Mouse (Mus musculus) CH12.LX (cell line): ENCODE measurements at regions not wholly inside any gene's neighbourhood (a gene's known extent, or its start where the extent isn't known, plus 50 kb on each side); places are given as distances from the start of the nearest gene placed in this dataset.

Experiments
- DNase-seq: peaks from one replicate; pipeline ENCODE4 v3.0.0-alpha.2; 2013; ENCODE audit errors: extremely low read depth
- H3K27ac ChIP-seq: 2 replicates; pipeline ENCODE4 v1.5.1; 2012; ENCODE audit warnings: low read depth, mild to moderate bottlenecking, control low read depth, moderate library complexity; ENCODE audit not compliant: insufficient read depth
- H3K27me3 ChIP-seq: replicated peaks from 2 replicates; pipeline ENCODE3; 2012; ENCODE audit warnings: inconsistent platforms
- H3K36me3 ChIP-seq, 2 experiments: replicated peaks in 1 of 2; 2 replicates each; pipeline versions ENCODE3 to v1.6.1; 2012; ENCODE audit warnings: inconsistent platforms in 1 of 2, low read length in 1 of 2, mild to moderate bottlenecking in 1 of 2, mixed read lengths in 1 of 2, moderate library complexity in 1 of 2; ENCODE audit not compliant: control insufficient read depth in 1 of 2, insufficient read depth in 1 of 2
- H3K4me1 ChIP-seq, 2 experiments: 2 replicates each; pipeline ENCODE4 v1.6.1; 2012; ENCODE audit warnings: inconsistent platforms in 1 of 2, moderate library complexity in 1 of 2; ENCODE audit not compliant: insufficient read depth in 2 of 2, control insufficient read depth in 1 of 2
- H3K4me2 ChIP-seq: 2 replicates; pipeline ENCODE4 v1.6.1; 2012; ENCODE audit warnings: low read depth, mild to moderate bottlenecking, control low read depth; ENCODE audit not compliant: poor library complexity, insufficient read depth, severe bottlenecking
- H3K4me3 ChIP-seq, 3 experiments: fragments of 150-350 bp in 1 of 3; sonication (generic) in 1 of 3; replicated peaks in 1 of 3; 2 replicates each; pipeline versions ENCODE3 to v1.5.1; 2011 to 2012; ENCODE audit warnings: low read depth in 2 of 3, low read length in 2 of 3, mild to moderate bottlenecking in 2 of 3, moderate library complexity in 2 of 3, control low read depth in 1 of 3, improper control_type of control experiment in 1 of 3, inconsistent platforms in 1 of 3, mixed read lengths in 1 of 3; ENCODE audit not compliant: poor library complexity in 1 of 3
- H3K79me2 ChIP-seq: replicated peaks from 2 replicates; pipeline ENCODE4 v1.6.1; 2012; ENCODE audit warnings: mild to moderate bottlenecking, moderate library complexity; ENCODE audit not compliant: control insufficient read depth, poor library complexity, insufficient read depth, severe bottlenecking; ENCODE audit errors: extremely low read depth
- H3K9ac ChIP-seq: 2 replicates; pipeline ENCODE4 v1.6.1; 2012; ENCODE audit warnings: low read depth, mild to moderate bottlenecking, control low read depth, moderate library complexity; ENCODE audit not compliant: insufficient read depth
- H3K9me3 ChIP-seq: replicated peaks from 2 replicates; pipeline ENCODE3; 2012; ENCODE audit warnings: low read length, inconsistent platforms, mixed read lengths
- BHLHE40 ChIP-seq: IDR thresholded peaks from 2 replicates; pipeline ENCODE4 v1.6.1; 2011; ENCODE audit warnings: mild to moderate bottlenecking, low read depth, low read length, improper control_type of control experiment
- CHD1 ChIP-seq: IDR thresholded peaks from 2 replicates; pipeline ENCODE4 v1.6.1; 2012; ENCODE audit warnings: low read depth, low read length, improper control_type of control experiment, inconsistent platforms
- CHD2 ChIP-seq: IDR thresholded peaks from 2 replicates; pipeline ENCODE4 v1.6.1; 2011; ENCODE audit warnings: low read length, improper control_type of control experiment
- CTCF ChIP-seq, 2 experiments: IDR thresholded peaks in 1 of 2; conservative IDR thresholded peaks in 1 of 2; 2 replicates each; pipeline ENCODE4 v1.5.1; 2011 to 2012; ENCODE audit warnings: low read depth in 2 of 2, low read length in 2 of 2, improper control_type of control experiment in 1 of 2, inconsistent platforms in 1 of 2, mild to moderate bottlenecking in 1 of 2, moderate library complexity in 1 of 2
- ELF1 ChIP-seq: IDR thresholded peaks from 2 replicates; pipeline ENCODE4 v1.6.1; 2014; ENCODE audit warnings: low read depth, mild to moderate bottlenecking, inconsistent platforms, low read length, improper control_type of control experiment
- EP300 ChIP-seq: IDR thresholded peaks from 2 replicates; pipeline ENCODE4 v1.6.1; 2011; ENCODE audit warnings: low read length, improper control_type of control experiment
- ETS1 ChIP-seq: conservative IDR thresholded peaks from 2 replicates; pipeline ENCODE4 v1.6.1; 2012; ENCODE audit warnings: low read depth, mild to moderate bottlenecking, inconsistent platforms, low read length, improper control_type of control experiment, moderate library complexity
- GABPA ChIP-seq: IDR thresholded peaks from 2 replicates; pipeline ENCODE4 v1.6.1; 2012; ENCODE audit warnings: low read depth, low read length, improper control_type of control experiment, inconsistent platforms; ENCODE audit not compliant: insufficient replicate concordance
- HCFC1 ChIP-seq: IDR thresholded peaks from 2 replicates; pipeline ENCODE4 v1.6.1; 2012; ENCODE audit warnings: low read depth, mild to moderate bottlenecking, inconsistent platforms, low read length, improper control_type of control experiment
- IRF4 ChIP-seq: IDR thresholded peaks from 2 replicates; pipeline ENCODE4 v1.6.1; 2014; ENCODE audit warnings: low read depth, mild to moderate bottlenecking, inconsistent platforms, low read length, improper control_type of control experiment
- JUN ChIP-seq: IDR thresholded peaks from 2 replicates; pipeline ENCODE4 v1.6.1; 2011; ENCODE audit warnings: low read depth, mild to moderate bottlenecking, low read length, improper control_type of control experiment, moderate library complexity; ENCODE audit not compliant: insufficient read depth
- JUND ChIP-seq: conservative IDR thresholded peaks from 2 replicates; pipeline ENCODE4 v1.6.1; 2011; ENCODE audit warnings: low read depth, low read length, improper control_type of control experiment
- KAT2A ChIP-seq: IDR thresholded peaks from 2 replicates; pipeline ENCODE4 v1.6.1; 2012; ENCODE audit warnings: low read length, improper control_type of control experiment, inconsistent platforms; ENCODE audit not compliant: insufficient replicate concordance
- MAFK ChIP-seq: IDR thresholded peaks from 2 replicates; pipeline ENCODE4 v1.6.1; 2011; ENCODE audit warnings: low read length, improper control_type of control experiment; ENCODE audit not compliant: insufficient replicate concordance
- MAX ChIP-seq: IDR thresholded peaks from 2 replicates; pipeline ENCODE4 v1.6.1; 2011; ENCODE audit warnings: low read length, improper control_type of control experiment
- MAZ ChIP-seq: IDR thresholded peaks from 2 replicates; pipeline ENCODE4 v1.6.1; 2012; ENCODE audit warnings: low read depth, mild to moderate bottlenecking, inconsistent platforms, low read length, improper control_type of control experiment, moderate library complexity
- MEF2A ChIP-seq: IDR thresholded peaks from 2 replicates; pipeline ENCODE4 v1.6.1; 2014; ENCODE audit warnings: low read depth, mild to moderate bottlenecking, inconsistent platforms, low read length, improper control_type of control experiment, borderline replicate concordance
- MYC ChIP-seq: IDR thresholded peaks from 2 replicates; pipeline ENCODE4 v1.6.1; 2011; ENCODE audit warnings: low read depth, mild to moderate bottlenecking, improper control_type of control experiment, low read length
- NELFE ChIP-seq: IDR thresholded peaks from 2 replicates; pipeline ENCODE4 v1.6.1; 2011; ENCODE audit warnings: low read depth, low read length, improper control_type of control experiment
- PAX5 ChIP-seq: IDR thresholded peaks from 2 replicates; pipeline ENCODE4 v1.6.1; 2012; ENCODE audit warnings: low read length, inconsistent platforms, mixed read lengths
- POLR2A ChIP-seq: IDR thresholded peaks from 2 replicates; pipeline ENCODE4 v1.6.1; 2011; ENCODE audit warnings: low read depth, mild to moderate bottlenecking, improper control_type of control experiment, low read length
- POLR2AphosphoS2 ChIP-seq: IDR thresholded peaks from 2 replicates; pipeline ENCODE4 v1.6.1; 2011; ENCODE audit warnings: low read depth, low read length, improper control_type of control experiment
- RAD21 ChIP-seq: IDR thresholded peaks from 2 replicates; pipeline ENCODE4 v1.6.1; 2011; ENCODE audit warnings: low read depth, mild to moderate bottlenecking, low read length, improper control_type of control experiment, moderate library complexity
- SIN3A ChIP-seq: IDR thresholded peaks from 2 replicates; pipeline ENCODE4 v1.6.1; 2012; ENCODE audit warnings: low read length, improper control_type of control experiment, inconsistent platforms
- SMC3 ChIP-seq: IDR thresholded peaks from 2 replicates; pipeline ENCODE4 v1.6.1; 2011; ENCODE audit warnings: low read depth, low read length, improper control_type of control experiment
- TBP ChIP-seq: conservative IDR thresholded peaks from 2 replicates; pipeline ENCODE4 v1.6.1; 2011; ENCODE audit warnings: low read depth, low read length, improper control_type of control experiment
- TCF12 ChIP-seq: IDR thresholded peaks from 2 replicates; pipeline ENCODE4 v1.6.1; 2014; ENCODE audit warnings: low read depth, mild to moderate bottlenecking, inconsistent platforms, low read length, improper control_type of control experiment
- UBTF ChIP-seq: IDR thresholded peaks from 2 replicates; pipeline ENCODE4 v1.6.1; 2012; ENCODE audit warnings: low read depth, mild to moderate bottlenecking, inconsistent platforms, low read length, improper control_type of control experiment, moderate library complexity
- USF1 ChIP-seq: IDR thresholded peaks from 2 replicates; pipeline ENCODE4 v1.6.1; 2014; ENCODE audit warnings: low read depth, mild to moderate bottlenecking, inconsistent platforms, low read length, improper control_type of control experiment
- USF2 ChIP-seq: conservative IDR thresholded peaks from 2 replicates; pipeline ENCODE4 v1.6.1; 2011; ENCODE audit warnings: low read depth, low read length, improper control_type of control experiment
- ZC3H11A ChIP-seq: IDR thresholded peaks from 2 replicates; pipeline ENCODE4 v1.6.1; 2012; ENCODE audit warnings: low read depth, mild to moderate bottlenecking, inconsistent platforms, low read length, improper control_type of control experiment
- ZKSCAN1 ChIP-seq: IDR thresholded peaks from 2 replicates; pipeline ENCODE4 v1.6.1; 2012; ENCODE audit warnings: low read depth, inconsistent platforms, low read length, improper control_type of control experiment, borderline replicate concordance
- ZNF384 ChIP-seq: IDR thresholded peaks from 2 replicates; pipeline ENCODE4 v1.6.1; 2012; ENCODE audit warnings: low read depth, low read length, improper control_type of control experiment, inconsistent platforms
- dilution Hi-C: fragments of 300-500 bp; cut with MboI; formaldehyde crosslinking; loops from 2 replicates; pipeline ENCODE4 v1.14.3; 2020; ENCODE audit warnings: low sequenced_read_pairs; ENCODE audit not compliant: extremely low pct_unique_long_range_greater_than_20kb, extremely low pct_ligation_motif_present
- in situ Hi-C: fragments of 300-500 bp; cut with MboI; formaldehyde crosslinking; loops from 3 replicates; pipeline ENCODE4 v1.14.3; 2019; ENCODE audit warnings: low sequenced_read_pairs, low pct_ligation_motif_present, low pct_unique_long_range_greater_than_20kb, mixed read lengths

DNA sequence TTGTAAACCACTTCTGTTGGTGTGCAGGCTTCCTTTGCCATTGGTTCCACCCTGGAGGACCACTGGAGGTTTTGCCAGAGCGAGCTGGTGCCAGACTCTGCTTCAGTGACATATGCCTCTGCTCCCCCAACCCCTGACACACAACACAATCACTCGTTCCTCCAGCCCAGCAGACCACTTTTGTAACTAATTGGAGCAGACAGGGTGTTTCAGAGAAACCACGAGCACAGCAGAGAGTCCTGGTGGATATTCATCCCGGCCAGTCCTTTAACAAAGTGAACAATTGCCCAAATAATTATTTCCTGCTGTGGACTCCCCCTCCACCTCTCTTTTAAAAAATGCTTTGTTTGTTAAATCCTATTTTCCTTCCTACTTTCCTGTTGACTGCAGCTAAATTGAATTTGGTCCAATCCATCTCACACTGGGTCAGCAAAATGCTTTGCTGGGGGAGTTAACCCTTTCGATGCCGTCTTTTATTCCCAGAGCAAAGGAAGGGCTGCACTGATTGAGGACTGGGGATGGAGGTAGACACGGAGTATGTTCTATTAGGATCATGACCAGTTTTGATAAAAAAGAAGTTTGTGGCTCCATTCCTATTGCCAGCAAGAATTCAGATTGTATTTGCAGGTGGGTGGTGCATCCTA is 211.4 kb upstream of the Bmper start:
- Histone ChIP-seq H3K9ac (no peak overlapping the region), H3K36me3 (no peaks in the 10 kb centered on the region), H3K4me3 (no peak overlapping the region), H3K4me1 (peaks cover 3 to 22% of the 10 kb centered on the region in 2 experiments; a peak in 3 of 4 replicates), H3K79me2 (no peaks in the 10 kb centered on the region), H3K27ac (no peak overlapping the region), H3K9me3 (peaks cover 5% of the 10 kb centered on the region), H3K4me2 (no peak overlapping the region), H3K27me3 (no peaks in the 10 kb centered on the region)
- dilution Hi-C loops = no loop called here
- in situ Hi-C loops = loop anchor here (10.0 kb wide), 1 partner anchor 297 kb away; no protein-coding TSS in a partner anchor
- DNase-seq = no peak
- no peak for TF ChIP-seq SMC3
- TF ChIP-seq ELF1 = no peak
- TF ChIP-seq MAX = no peak
- no peak for TF ChIP-seq KAT2A
- no peak for TF ChIP-seq TCF12
- TF ChIP-seq CHD2 = no peak
- no peak for TF ChIP-seq UBTF
- TF ChIP-seq POLR2A = no peak
- no peak for TF ChIP-seq ZKSCAN1
- TF ChIP-seq BHLHE40 = no peak
- no peak for TF ChIP-seq CHD1
- TF ChIP-seq NELFE = no peak
- no peak for TF ChIP-seq TBP
- TF ChIP-seq RAD21 = no peak
- no peak for TF ChIP-seq POLR2AphosphoS2
- TF ChIP-seq SIN3A = no peak
- no peak for TF ChIP-seq PAX5
- TF ChIP-seq ETS1 = no peak
- TF ChIP-seq GABPA = no peak
- TF ChIP-seq EP300 = no peak

DNA sequence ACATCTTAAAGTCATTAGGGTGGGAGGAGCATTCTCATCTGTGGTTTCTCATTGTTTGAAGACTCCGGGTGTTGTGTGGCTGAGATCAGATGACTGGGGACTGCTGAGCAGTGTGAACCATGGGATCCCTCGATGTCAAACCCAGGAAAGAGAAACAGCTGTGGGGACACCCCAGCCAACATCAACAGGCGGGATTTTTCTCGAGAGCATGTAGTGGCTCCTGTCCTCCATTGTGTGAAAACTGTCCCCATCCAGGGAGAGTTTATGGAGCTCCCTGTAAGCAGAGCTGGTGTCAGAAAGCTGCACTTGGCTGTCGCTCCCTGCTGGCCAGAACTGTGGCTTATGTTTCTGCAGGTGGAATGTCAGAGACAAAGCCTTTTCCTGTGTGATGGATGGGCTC is 210.7 kb upstream of the Bmper start:
- H3K9me3 ChIP-seq = peaks cover 7% of the 10 kb centered on the region
- no peak overlapping the region for H3K4me3 ChIP-seq
- H3K9ac ChIP-seq = no peak overlapping the region
- no peaks in the 10 kb centered on the region for H3K27me3 ChIP-seq
- H3K36me3 ChIP-seq = no peaks in the 10 kb centered on the region
- dilution Hi-C loops (no loop called here), in situ Hi-C loops (loop anchor here (10.0 kb wide), 1 partner anchor 297 kb away; no protein-coding TSS in a partner anchor)
- H3K4me2 ChIP-seq = peak overlapping the region; percentile 45; the same call in 1 of the 2 replicates
- H3K27ac ChIP-seq = no peak overlapping the region
- peaks cover 3 to 22% of the 10 kb centered on the region in 2 experiments; a peak in 3 of 4 replicates for H3K4me1 ChIP-seq
- TF ChIP-seq ZKSCAN1 = no peak
- TF ChIP-seq SMC3 = peak; percentile 52
- TF ChIP-seq JUND = no peak
- no peak for TF ChIP-seq TBP
- TF ChIP-seq MAFK = no peak
- no peak for TF ChIP-seq UBTF
- no peak for TF ChIP-seq EP300
- no peak for TF ChIP-seq NELFE
- peak; percentile 40 for TF ChIP-seq RAD21
- no peak for TF ChIP-seq IRF4
- no peak for TF ChIP-seq USF2
- no peak for TF ChIP-seq CHD2
- no peak for TF ChIP-seq GABPA
- no peak for TF ChIP-seq JUN
- no peak for TF ChIP-seq ZNF384
- no peak for TF ChIP-seq MYC
- TF ChIP-seq HCFC1 = no peak
- no peak for TF ChIP-seq USF1
- no peak for TF ChIP-seq ZC3H11A
- TF ChIP-seq MAZ = no peak
- no peak for TF ChIP-seq MEF2A
- peak in 1 of 2 experiments; percentile 46; a peak in 2 of 4 replicates for TF ChIP-seq CTCF (conservative IDR thresholded peaks at IDR 0.05 in 1 of 2, IDR thresholded peaks at IDR 0.05 in 1 of 2; ENCODE audit: low read depth in 2 of 2, low read length in 2 of 2)
- no peak for TF ChIP-seq BHLHE40
- no peaks in the 10 kb centered on the region for H3K79me2 ChIP-seq
- DNase-seq = no peak
